ENCODE assay signal across 13 mouse cellular contexts in the genomic region with DNA sequence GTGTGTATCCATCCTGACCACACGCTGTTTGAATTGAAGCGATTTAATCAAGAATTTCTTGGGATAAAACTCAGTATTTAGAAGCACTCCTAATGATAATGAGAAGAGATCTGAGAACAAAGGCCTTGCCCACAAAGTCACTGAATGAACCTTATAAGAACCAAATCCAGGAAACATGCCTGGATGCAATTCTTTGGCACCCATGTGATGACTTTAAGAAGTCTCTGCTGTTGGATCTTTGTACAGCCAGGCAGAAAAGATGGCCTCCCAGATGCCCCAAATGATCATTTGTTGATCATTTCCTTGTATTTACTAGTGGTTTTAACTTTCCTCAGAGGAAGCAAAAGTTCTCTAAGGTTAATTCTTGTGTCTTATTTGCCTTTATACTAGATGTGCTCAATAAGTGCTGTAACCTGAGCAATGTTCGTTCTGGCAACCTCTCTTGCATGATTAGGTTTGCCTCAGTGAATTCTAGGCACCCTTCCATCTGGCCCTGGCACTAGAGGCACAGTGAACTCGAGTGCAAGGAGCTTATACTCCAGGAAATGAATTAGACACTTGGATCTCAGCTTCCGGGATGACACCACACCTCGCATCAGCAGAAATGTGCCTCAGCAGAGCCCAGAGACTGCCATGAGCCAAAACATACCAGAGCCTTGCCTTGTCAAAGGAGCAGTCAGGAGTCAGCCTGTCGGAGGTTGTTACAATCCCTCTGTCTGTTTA. TPM values are rescaled to one million over a fixed set of nuclear protein-coding genes. Genes with fewer than 3 reads are reported as not detected.
A peak's percentile ranks its signal among the peaks of the same experiment; 100 is the strongest.
DNase-seq lines count a peak whose midpoint lies in the region; ATAC-seq and TF ChIP-seq lines count a peak whose summit lies in the region.
"Had no signal": no experiment of that assay in that cellular context is flagged by ENCODE, and none has a peak within 500 bp of the region (broad histone marks: within the 10 kb centered on the region; RNA-seq: fewer than 3 reads in every experiment).

No protein-coding gene starts in this region.

- H3K4me3 ChIP-seq in kidney, embryonic 15.5 days (replicated peaks): no peak overlapping the region
- H3K4me3 ChIP-seq: limb, embryonic 10.5 days had no signal

- H3K4me1 ChIP-seq in kidney, embryonic 15.5 days: no peaks in the 10 kb centered on the region
- H3K4me1 ChIP-seq: limb, embryonic 10.5 days had no signal

- CTCF ChIA-PET in Patski (lab: Charles Lee): interaction anchor here (0.7 to 1.8 kb wide), 2 partner anchors 9 to 53 kb away, joined by 3 to 4 read pairs; no protein-coding TSS in a partner anchor

- WGBS in kidney, embryonic 15.5 days: 74% methylated on average over 7 of the region's 7 CpGs

- peak; percentile 77 for DNase-seq in kidney, adult 11 months
- DNase-seq in 3134 (ENCODE audit: extremely low read depth, insufficient read length, low spot score) (peak; percentile 61), Patski (ENCODE audit: low read depth, low spot score) (peak; percentile 60)
- peak; percentile 77 to 85 for DNase-seq in cerebellum, postnatal 36 days
- no peak for DNase-seq in lung, postnatal 36 days
- DNase-seq in thymus, postnatal 36 days: no peak
- DNase-seq: lung, postnatal 10 days; thymus, postnatal 4 days had no signal

- no peak overlapping the region for H3K4me2 ChIP-seq in kidney, embryonic 15.5 days
- H3K4me2 ChIP-seq: heart, embryonic 11.5 days had no signal

- no peak for TF ChIP-seq CTCF in Patski (IDR thresholded peaks at IDR 0.05)

- H3K9me3 ChIP-seq in kidney, embryonic 15.5 days (replicated peaks): no peaks in the 10 kb centered on the region
- H3K9me3 ChIP-seq: limb, embryonic 10.5 days had no signal

- in situ Hi-C loops in Patski (cut with MboI; ENCODE audit: low pct_unique_long_range_greater_than_20kb): no loop called here

- POLR2A ChIA-PET in Patski (lab: Charles Lee): no interaction called here

- H3K36me3 ChIP-seq in kidney, embryonic 15.5 days: no peaks in the 10 kb centered on the region
- H3K36me3 ChIP-seq: limb, embryonic 10.5 days had no signal

- H3K27me3 ChIP-seq in kidney, embryonic 15.5 days: no peaks in the 10 kb centered on the region
- no peaks in the 10 kb centered on the region for H3K27me3 ChIP-seq in Patski

- no peak overlapping the region for H3K9ac ChIP-seq in kidney, embryonic 15.5 days

- no peak for ATAC-seq in kidney, embryonic 15.5 days (replicated peaks; ENCODE audit: low FRiP score)
- peak; percentile 47 for ATAC-seq in Patski
- ATAC-seq: intestine, embryonic 16.5 days had no signal

- no peak overlapping the region for H3K27ac ChIP-seq in kidney, embryonic 15.5 days
- H3K27ac ChIP-seq: limb, embryonic 10.5 days had no signal

RNA-seq across cellular contexts. Expression of a gene that starts 29.7 kb away (rescaled TPM):
- 0.05 TPM in 1 of 2 replicates, not detected in the other for polyA plus RNA-seq in kidney, embryonic 15.5 days (2015; fragmentation: Nextera tagmentation; extraction: Ambion mirVana)
- polyA plus RNA-seq in Patski (2021): 1.6 TPM
- polyA plus RNA-seq: heart, embryonic 11.5 days; limb, embryonic 10.5 days; spleen, adult 2 months had no signal

RNA-seq across cellular contexts. Expression of a gene that starts 35.3 kb away (rescaled TPM):
- not detected in 2 replicates for polyA plus RNA-seq in kidney, embryonic 15.5 days (2015; fragmentation: Nextera tagmentation; extraction: Ambion mirVana)
- polyA plus RNA-seq in Patski (2021): 0.13 TPM
- polyA plus RNA-seq: heart, embryonic 11.5 days; limb, embryonic 10.5 days; spleen, adult 2 months had no signal

Comparison
In these comparisons a context has a peak if more than half of its experiments do, and no peak if none do; other contexts are left out.
1. DNase-seq: peak in kidney, adult 11 months (single experiment), 3134 (single experiment), Patski (single experiment) and cerebellum, postnatal 36 days (2 of 2); none in lung, postnatal 36 days (single experiment) and thymus, postnatal 36 days (0 of 2).